Mouse (Mus musculus) heart, adult 2 months (tissue): ENCODE data around the gene Olfr1168. TPM values are rescaled to one million over a fixed set of nuclear protein-coding genes. Genes with fewer than 3 reads are reported as not detected.
"Not testable (repeated sequence)": the region's sequence is repeated elsewhere in the genome, so short reads cannot be mapped to it uniquely, and the experiment has no call there.

Experiments
- DNase-seq, 2 experiments: peaks; one replicate each; pipeline ENCODE4 v3.0.0; 2021
- H3K27ac ChIP-seq: fragments of 200-600 bp; 2 replicates; pipeline ENCODE4 v1.8.1; 2022
- H3K27me3 ChIP-seq: fragments of 200-500 bp; 2 replicates; pipeline ENCODE4 v1.6.1; 2012; ENCODE audit warnings: mild to moderate bottlenecking, low read length, inconsistent platforms, mixed read lengths; ENCODE audit not compliant: control insufficient read depth, insufficient read depth
- H3K36me3 ChIP-seq: fragments of 200-500 bp; 2 replicates; pipeline ENCODE4 v1.6.1; 2012; ENCODE audit warnings: low read length, inconsistent platforms; ENCODE audit not compliant: control insufficient read depth, insufficient read depth
- H3K4me1 ChIP-seq: fragments of 200-500 bp; 2 replicates; pipeline ENCODE4 v1.6.1; 2011; ENCODE audit warnings: low read length; ENCODE audit not compliant: control insufficient read depth, insufficient read depth
- H3K4me3 ChIP-seq: fragments of 200-600 bp; 2 replicates; pipeline ENCODE4 v1.8.1; 2022
- H3K79me2 ChIP-seq: fragments of 200-500 bp; replicated peaks from 2 replicates; pipeline ENCODE4 v1.6.1; 2012; ENCODE audit warnings: mild to moderate bottlenecking, inconsistent platforms, low read length, moderate library complexity, mixed read lengths; ENCODE audit not compliant: control insufficient read depth, insufficient read depth
- H3K9ac ChIP-seq: fragments of 200-500 bp; 2 replicates; pipeline ENCODE4 v1.6.1; 2012; ENCODE audit warnings: low read depth, mild to moderate bottlenecking, control low read depth, inconsistent platforms, low read length, mixed read lengths
- CTCF ChIP-seq: fragments of 200-600 bp; IDR thresholded peaks from 2 replicates; pipeline ENCODE4 v1.8.1; 2022; ENCODE audit warnings: antibody characterized with exemption, mild to moderate bottlenecking, moderate library complexity
- EP300 ChIP-seq: fragments of 200-500 bp; IDR thresholded peaks from 2 replicates; pipeline ENCODE4 v1.6.1; 2011; ENCODE audit warnings: low read depth, low read length, control low read depth; ENCODE audit not compliant: insufficient read depth
- POLR2A ChIP-seq: fragments of 200-500 bp; IDR thresholded peaks from 2 replicates; pipeline ENCODE4 v1.6.1; 2011; ENCODE audit warnings: mild to moderate bottlenecking, low read depth, low read length, control low read depth; ENCODE audit not compliant: insufficient read depth
- WGBS: fragments of 180-500 bp; shearing (Covaris S2); methylation state at CpG from one replicate; pipeline ENCODE4 v1.1.7; 2018; 5-methylcytosine and 5-hydroxymethylcytosine counted together
- intact Hi-C: fragments of 180-260 bp; cut with DNase I; formaldehyde crosslinking; loops from one replicate; pipeline ENCODE4 v1.15.1; 2025
- long read RNA-seq: library from polyadenylated mRNA; stranded (forward); transcript quantifications from one replicate; pipeline ENCODE4 v2.0.0, GENCODE M21; 2021
- polyA plus RNA-seq: library from polyadenylated mRNA; depleted of rRNA; stranded (reverse); fragments of >200 nt; gene quantifications from 2 replicates; pipeline ENCODE4 v1.2.3, GENCODE M21; 2012; rRNA removed
- total RNA-seq, 2 experiments: library from RNA; stranded (reverse); gene quantifications; 2 replicates each; pipeline ENCODE4 v1.2.3; 2021

The Olfr1168 gene
- not detected for total RNA-seq
- polyA plus RNA-seq, result not detected in 2 replicates
- long read RNA-seq, result 0 reads

- WGBS, result 65% methylated on average over 2 of the region's 2 CpGs
- no peaks in the 10 kb centered on the region for H3K79me2 ChIP-seq
- H3K27ac ChIP-seq, result no peak within 1 kb of the TSS
- TF ChIP-seq POLR2A (no peak), CTCF (no peak), EP300 (no peak)
- H3K9ac ChIP-seq, result no peak within 1 kb of the TSS
- no peaks in the 10 kb centered on the region for H3K27me3 ChIP-seq
- H3K36me3 ChIP-seq, result no peaks in the 10 kb centered on the region
- intact Hi-C loops, result no loop called here
- H3K4me1 ChIP-seq, result no peaks in the 10 kb centered on the region
- no peak for DNase-seq
- no peak within 1 kb of the TSS for H3K4me3 ChIP-seq
These were observed at the start of gene Olfr1168 for GRCm38 (mm10) chr2:88181580-88181979. Olfr1168 (plus strand) TSS chr2:88181880.

- H3K4me3 ChIP-seq, H3K9ac ChIP-seq, H3K79me2 ChIP-seq, H3K27me3 ChIP-seq, DNase-seq, H3K4me1 ChIP-seq, H3K27ac ChIP-seq, H3K36me3 ChIP-seq, intact Hi-C loops: not testable (repeated sequence)
- 67% methylated on average over 1 of the region's 1 CpGs for WGBS
These were observed 26.6 kb upstream of the Olfr1168 start, which contains the start of gene Olfr1167 for GRCm38 (mm10) chr2:88155093-88155492. Olfr1167 (minus strand) TSS chr2:88155193.

GRCm38 (mm10) chr2:88220784-88221183, 39.1 kb downstream of the Olfr1168 start:
- DNase-seq, result no peak
- no peak overlapping the region for H3K9ac ChIP-seq
- no peaks in the 10 kb centered on the region for H3K79me2 ChIP-seq
- TF ChIP-seq EP300, result no peak
- no peak for TF ChIP-seq POLR2A
- TF ChIP-seq CTCF, result no peak
- 83% methylated on average over 1 of the region's 1 CpGs for WGBS
- H3K36me3 ChIP-seq, result no peaks in the 10 kb centered on the region
- H3K27ac ChIP-seq, result no peak overlapping the region
- intact Hi-C loops, result no loop called here
- H3K4me1 ChIP-seq, result no peaks in the 10 kb centered on the region
- no peak overlapping the region for H3K4me3 ChIP-seq
- H3K27me3 ChIP-seq, result no peaks in the 10 kb centered on the region

GRCm38 (mm10) chr2:88228234-88228633, 46.6 kb downstream of the Olfr1168 start, which contains the start of gene Olfr1170:
Olfr1170 (minus strand) TSS chr2:88228334.
- H3K4me1 ChIP-seq, result no peaks in the 10 kb centered on the region
- intact Hi-C loops, result no loop called here
- TF ChIP-seq POLR2A, result no peak
- no peaks in the 10 kb centered on the region for H3K27me3 ChIP-seq
- H3K4me3 ChIP-seq, result no peak within 1 kb of the TSS
- H3K9ac ChIP-seq, result no peak within 1 kb of the TSS
- H3K27ac ChIP-seq, result no peak within 1 kb of the TSS
- no peak for DNase-seq
- no peaks in the 10 kb centered on the region for H3K79me2 ChIP-seq
- H3K36me3 ChIP-seq, result no peaks in the 10 kb centered on the region
- WGBS, result 67% methylated on average over 1 of the region's 1 CpGs

Other genes with a start within 250 kb of the Olfr1168 start
- gene Olfr1155, start 236.7 kb upstream of the Olfr1168 start, total RNA-seq, result not detected
- not detected in 2 replicates for gene Olfr1155, start 236.7 kb upstream of the Olfr1168 start, polyA plus RNA-seq
- not detected for gene Olfr1156, start 228.8 kb upstream of the Olfr1168 start, total RNA-seq
- gene Olfr1156, start 228.8 kb upstream of the Olfr1168 start, polyA plus RNA-seq, result not detected in 2 replicates
- not detected for gene Olfr1157, start 213.6 kb upstream of the Olfr1168 start, total RNA-seq
- not detected in 2 replicates for gene Olfr1157, start 213.6 kb upstream of the Olfr1168 start, polyA plus RNA-seq
- gene Olfr74, start 207.2 kb upstream of the Olfr1168 start, total RNA-seq, result not detected
- gene Olfr74, start 207.2 kb upstream of the Olfr1168 start, polyA plus RNA-seq, result not detected in 2 replicates
- not detected for gene Olfr1158, start 191.8 kb upstream of the Olfr1168 start, total RNA-seq
- gene Olfr1158, start 191.8 kb upstream of the Olfr1168 start, polyA plus RNA-seq, result not detected in 2 replicates
- gene Olfr1160, start 173.6 kb upstream of the Olfr1168 start, total RNA-seq, result not detected
- gene Olfr1160, start 173.6 kb upstream of the Olfr1168 start, polyA plus RNA-seq, result not detected in 2 replicates
- gene Olfr1161, start 159.1 kb upstream of the Olfr1168 start, total RNA-seq, result not detected
- not detected in 2 replicates for gene Olfr1161, start 159.1 kb upstream of the Olfr1168 start, polyA plus RNA-seq
- gene Olfr73, start 144.2 kb upstream of the Olfr1168 start, total RNA-seq, result not detected
- gene Olfr73, start 144.2 kb upstream of the Olfr1168 start, polyA plus RNA-seq, result not detected in 2 replicates
- gene Olfr1162, start 130.8 kb upstream of the Olfr1168 start, total RNA-seq, result not detected
- gene Olfr1162, start 130.8 kb upstream of the Olfr1168 start, polyA plus RNA-seq, result not detected in 2 replicates
- gene Olfr1163, start 110.0 kb upstream of the Olfr1168 start, total RNA-seq, result not detected
- gene Olfr1163, start 110.0 kb upstream of the Olfr1168 start, polyA plus RNA-seq, result not detected in 2 replicates
- not detected for gene Olfr1164, start 87.9 kb upstream of the Olfr1168 start, total RNA-seq
- not detected in 2 replicates for gene Olfr1164, start 87.9 kb upstream of the Olfr1168 start, polyA plus RNA-seq
- not detected for gene Olfr1166, start 53.6 kb upstream of the Olfr1168 start, total RNA-seq
- gene Olfr1166, start 53.6 kb upstream of the Olfr1168 start, polyA plus RNA-seq, result not detected in 2 replicates
- not detected for gene Olfr1167, start 26.7 kb upstream of the Olfr1168 start, total RNA-seq
- gene Olfr1167, start 26.7 kb upstream of the Olfr1168 start, polyA plus RNA-seq, result not detected in 2 replicates
- gene Olfr1170, start 46.5 kb downstream of the Olfr1168 start, total RNA-seq, result not detected
- not detected in 2 replicates for gene Olfr1170, start 46.5 kb downstream of the Olfr1168 start, polyA plus RNA-seq
- not detected for gene Olfr1173, start 98.0 kb downstream of the Olfr1168 start, total RNA-seq
- not detected in 2 replicates for gene Olfr1173, start 98.0 kb downstream of the Olfr1168 start, polyA plus RNA-seq
- not detected for gene Olfr1174-ps, start 133.3 kb downstream of the Olfr1168 start, total RNA-seq
- not detected in 2 replicates for gene Olfr1174-ps, start 133.3 kb downstream of the Olfr1168 start, polyA plus RNA-seq
- gene Olfr1175-ps, start 145.3 kb downstream of the Olfr1168 start, total RNA-seq, result not detected
- not detected in 2 replicates for gene Olfr1175-ps, start 145.3 kb downstream of the Olfr1168 start, polyA plus RNA-seq
- gene Olfr1176, start 154.8 kb downstream of the Olfr1168 start, total RNA-seq, result not detected
- not detected in 2 replicates for gene Olfr1176, start 154.8 kb downstream of the Olfr1168 start, polyA plus RNA-seq
- not detected for gene Olfr1177-ps, start 164.6 kb downstream of the Olfr1168 start, total RNA-seq
- gene Olfr1177-ps, start 164.6 kb downstream of the Olfr1168 start, polyA plus RNA-seq, result not detected in 2 replicates
- not detected for gene Olfr1178, start 205.2 kb downstream of the Olfr1168 start, total RNA-seq
- gene Olfr1178, start 205.2 kb downstream of the Olfr1168 start, polyA plus RNA-seq, result not detected in 2 replicates
- gene Olfr1179, start 224.6 kb downstream of the Olfr1168 start, total RNA-seq, result not detected
- not detected in 2 replicates for gene Olfr1179, start 224.6 kb downstream of the Olfr1168 start, polyA plus RNA-seq
- gene Olfr1180, start 237.3 kb downstream of the Olfr1168 start, total RNA-seq, result not detected
- gene Olfr1180, start 237.3 kb downstream of the Olfr1168 start, polyA plus RNA-seq, result not detected in 2 replicates
- not detected for gene Olfr1181, start 244.3 kb downstream of the Olfr1168 start, total RNA-seq
- gene Olfr1181, start 244.3 kb downstream of the Olfr1168 start, polyA plus RNA-seq, result not detected in 2 replicates